Mouse (Mus musculus): ENCODE data around the gene Cul9. TPM values are rescaled to one million over a fixed set of nuclear protein-coding genes. Genes with fewer than 3 reads are reported as not detected.
"Not testable (repeated sequence)": the region's sequence is repeated elsewhere in the genome, so short reads cannot be mapped to it uniquely, and the experiment has no call there.

Cul9 gene
- polyA plus RNA-seq, 1 experiment from 2014 or later = 3.9 TPM

DNA sequence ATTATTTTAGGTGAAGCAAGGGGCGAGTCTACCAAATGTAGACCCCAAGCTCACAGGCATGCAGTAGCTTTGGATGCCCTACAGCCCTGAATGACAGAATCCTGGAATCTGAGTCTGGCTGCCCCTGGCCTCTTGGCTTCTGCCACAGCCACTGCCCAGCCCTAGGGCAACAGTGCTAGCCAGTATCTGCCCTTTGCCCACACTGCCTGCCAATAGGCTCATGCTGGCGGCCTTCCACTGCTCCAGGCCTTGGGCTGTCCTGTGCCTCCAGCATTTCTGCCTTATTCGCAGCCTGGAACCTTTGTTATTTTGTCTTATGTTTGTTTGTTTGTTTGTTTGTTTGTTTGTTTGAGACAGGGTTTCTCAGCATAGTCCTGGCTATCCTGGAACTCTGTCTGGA lies 40.6 kb downstream of the Cul9 start:
- Histone ChIP-seq H3K9me3 (ENCODE audit: control insufficient read depth, low read length) (no peaks in the 10 kb centered on the region), H3K36me3 (ENCODE audit: control insufficient read depth, insufficient read depth, low read length) (no peaks in the 10 kb centered on the region), H3K27me3 (replicated peaks; ENCODE audit: control insufficient read depth, insufficient read depth, low read length) (no peaks in the 10 kb centered on the region), H3K27ac (ENCODE audit: low read depth) (no peak overlapping the region), H3K4me2 (ENCODE audit: low read length) (no peak overlapping the region), H3K4me3 (ENCODE audit: low read depth, low read length) (no peak overlapping the region), H3K4me1 (replicated peaks; ENCODE audit: control insufficient read depth, insufficient read depth, low read length) (no peaks in the 10 kb centered on the region), H3K9ac (ENCODE audit: low read length) (no peak overlapping the region)
- DNase-seq (ENCODE audit: low spot score) (no peak), ATAC-seq (replicated peaks; ENCODE audit: low FRiP score, low TSS enrichment, low read depth) (no peak)
- WGBS = 90% methylated on average over 3 of the region's 3 CpGs

DNA sequence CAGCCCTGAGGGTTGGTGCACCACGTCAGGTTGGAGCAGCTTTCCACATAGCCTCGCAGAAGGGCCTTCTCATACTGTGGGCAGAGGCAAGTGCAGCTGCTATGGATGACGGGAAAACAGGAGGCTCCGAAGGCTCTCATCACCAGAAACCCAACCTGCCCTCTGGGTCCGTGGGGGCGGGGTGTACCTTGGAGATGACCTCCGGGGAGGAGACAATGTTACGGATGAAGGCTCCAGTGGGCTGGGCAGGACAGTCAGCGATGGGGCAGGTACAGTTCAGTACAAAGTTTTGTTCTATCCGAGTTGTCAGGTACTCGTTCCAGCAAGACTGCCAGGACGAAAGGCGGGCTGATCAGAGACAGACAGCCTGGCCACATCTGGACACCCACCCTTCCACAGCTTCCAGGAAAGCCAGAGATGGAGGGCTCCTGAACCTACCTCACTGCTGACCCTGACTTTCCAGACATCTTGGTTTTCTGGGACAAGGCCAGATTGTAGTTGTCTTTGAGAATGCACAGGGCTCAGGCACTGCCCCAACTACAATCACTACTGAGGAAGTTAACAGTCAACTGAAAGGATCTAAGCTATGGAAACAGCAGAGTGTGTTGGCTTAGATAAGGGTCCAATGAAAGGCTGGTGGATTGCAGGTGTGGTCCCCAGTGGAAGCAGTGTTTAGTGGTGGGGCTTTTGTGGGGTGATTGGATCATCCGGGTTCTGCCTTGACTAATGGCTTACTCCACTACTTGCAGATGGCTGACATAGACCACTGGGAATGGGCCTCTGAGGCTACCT lies 42.1 kb downstream of the Cul9 start:
- no peak overlapping the region for H3K9ac ChIP-seq (ENCODE audit: low read length)
- no peak overlapping the region for H3K4me2 ChIP-seq (ENCODE audit: low read length)
- H3K27me3 ChIP-seq (replicated peaks; ENCODE audit: control insufficient read depth, insufficient read depth, low read length) = no peaks in the 10 kb centered on the region
- H3K9me3 ChIP-seq (ENCODE audit: control insufficient read depth, low read length) = no peaks in the 10 kb centered on the region
- H3K4me3 ChIP-seq (ENCODE audit: low read depth, low read length) = no peak overlapping the region
- no peak overlapping the region for H3K27ac ChIP-seq (ENCODE audit: low read depth)
- 77% methylated on average over 14 of the region's 14 CpGs for WGBS
- no peaks in the 10 kb centered on the region for H3K4me1 ChIP-seq (replicated peaks; ENCODE audit: control insufficient read depth, insufficient read depth, low read length)
- peaks cover 15% of the 10 kb centered on the region; the same call in 1 of the 2 replicates for H3K36me3 ChIP-seq (ENCODE audit: control insufficient read depth, insufficient read depth, low read length)
- ATAC-seq (replicated peaks; ENCODE audit: low FRiP score, low TSS enrichment, low read depth) (no peak), DNase-seq (ENCODE audit: low spot score) (no peak)

DNA sequence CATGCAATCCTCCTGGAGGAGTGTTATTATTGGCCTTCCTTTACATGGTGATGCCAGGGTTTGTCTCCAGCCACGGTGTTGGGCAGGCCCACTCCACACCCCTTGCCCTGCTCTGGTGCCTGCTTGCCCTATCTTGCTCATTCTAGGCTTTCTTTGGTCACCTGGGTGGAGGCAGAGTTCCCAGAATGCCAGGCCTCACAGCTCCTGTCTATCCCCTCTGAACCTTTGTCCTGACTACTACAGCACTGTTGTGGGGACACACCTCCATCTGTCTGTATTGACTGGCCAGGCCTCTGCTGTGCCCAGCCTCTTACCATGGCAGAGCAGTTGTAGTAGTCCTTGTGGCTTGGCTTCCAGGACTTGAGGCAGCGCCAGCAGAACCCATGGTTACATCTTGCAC lies 43.4 kb downstream of the Cul9 start:
- Histone ChIP-seq H3K27ac (ENCODE audit: low read depth) (no peak overlapping the region), H3K27me3 (replicated peaks; ENCODE audit: control insufficient read depth, insufficient read depth, low read length) (no peaks in the 10 kb centered on the region), H3K4me1 (replicated peaks; ENCODE audit: control insufficient read depth, insufficient read depth, low read length) (no peaks in the 10 kb centered on the region; the same call in 1 of the 2 replicates), H3K36me3 (ENCODE audit: control insufficient read depth, insufficient read depth, low read length) (peaks cover 17% of the 10 kb centered on the region; the same call in 1 of the 2 replicates), H3K4me3 (ENCODE audit: low read depth, low read length) (no peak overlapping the region), H3K9ac (ENCODE audit: low read length) (no peak overlapping the region), H3K4me2 (ENCODE audit: low read length) (no peak overlapping the region), H3K9me3 (ENCODE audit: control insufficient read depth, low read length) (no peaks in the 10 kb centered on the region)
- WGBS = 84% methylated on average over 2 of the region's 2 CpGs
- DNase-seq (ENCODE audit: low spot score) (no peak), ATAC-seq (replicated peaks; ENCODE audit: low FRiP score, low TSS enrichment, low read depth) (no peak)

DNA sequence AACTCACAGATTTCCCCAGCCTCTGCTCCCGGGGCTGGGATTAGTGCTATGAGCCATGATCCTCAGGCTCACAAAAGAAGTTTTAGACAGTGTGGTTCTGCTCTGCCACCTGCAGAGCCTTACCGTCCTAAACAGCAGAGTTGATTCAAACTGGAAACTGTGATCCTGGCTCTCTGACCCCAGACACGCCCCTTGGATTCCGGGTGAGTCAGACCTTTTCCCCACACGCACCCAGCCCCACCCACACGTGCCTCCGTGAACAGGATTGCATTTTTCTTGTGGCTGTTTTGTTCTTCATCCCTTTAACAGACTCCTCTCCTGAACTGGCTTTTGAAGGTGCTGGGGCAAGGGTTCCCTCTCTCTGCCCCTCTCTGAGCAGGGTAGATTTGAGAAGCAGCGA lies 48.2 kb downstream of the Cul9 start:
- ATAC-seq (replicated peaks; ENCODE audit: low FRiP score, low TSS enrichment, low read depth) = no peak
- H3K4me2 ChIP-seq (ENCODE audit: low read length) = no peak overlapping the region

DNA sequence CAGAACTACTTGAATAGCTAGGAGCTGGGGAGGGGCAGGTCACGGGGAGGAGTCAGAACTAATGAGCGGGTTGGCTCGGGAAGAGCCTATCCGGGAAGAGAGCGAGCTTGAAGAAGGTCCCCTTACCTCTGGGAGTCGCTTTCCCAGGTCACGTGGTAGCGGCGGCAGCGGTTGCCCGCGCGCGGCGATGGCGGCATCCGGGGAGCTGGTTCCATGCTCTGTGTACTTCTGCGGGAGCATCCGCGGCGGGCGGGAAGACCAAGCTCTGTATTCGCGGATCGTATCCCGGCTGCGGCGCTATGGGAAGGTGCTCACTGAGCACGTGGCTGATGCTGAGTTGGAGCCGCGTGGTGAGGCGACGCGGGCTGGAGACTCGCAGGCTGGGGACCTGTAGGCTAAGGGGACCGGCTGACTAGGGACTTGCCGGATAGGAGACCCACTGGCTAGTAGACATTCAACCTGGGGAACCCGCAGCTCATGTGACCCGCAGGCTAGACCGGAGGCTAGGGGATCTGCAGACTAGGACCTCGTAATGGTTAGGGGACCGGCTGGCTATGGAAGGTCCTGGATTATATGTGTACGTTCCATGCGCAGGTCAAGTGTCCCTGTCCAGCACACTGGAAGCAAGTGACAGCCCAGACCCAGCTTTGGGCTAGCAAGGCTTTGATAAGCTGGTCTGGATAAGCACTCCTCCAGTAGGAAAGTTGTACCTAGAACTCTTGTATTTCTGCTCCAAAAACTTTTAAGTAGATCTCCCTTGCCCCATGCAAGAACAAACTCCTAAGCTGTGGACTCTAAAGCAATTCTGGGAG lies 49.4 kb downstream of the Cul9 start, which contains the start of gene Dnph1:
Gene Dnph1 (plus strand): TSS at position 89 of the 812 bp plus-strand sequence.
- under 1% methylated on average over 44 of the region's 44 CpGs for WGBS
- H3K36me3 ChIP-seq (ENCODE audit: control insufficient read depth, insufficient read depth, low read length) = peaks cover 17% of the 10 kb centered on the region; the same call in 1 of the 2 replicates
- H3K27me3 ChIP-seq (replicated peaks; ENCODE audit: control insufficient read depth, insufficient read depth, low read length) = peaks cover 5% of the 10 kb centered on the region; the same call in 1 of the 2 replicates
- peak within 1 kb of the TSS; percentile 43; the same call in 1 of the 2 replicates for H3K27ac ChIP-seq (ENCODE audit: low read depth)
- H3K9me3 ChIP-seq (ENCODE audit: control insufficient read depth, low read length) = no peaks in the 10 kb centered on the region
- H3K4me1 ChIP-seq (replicated peaks; ENCODE audit: control insufficient read depth, insufficient read depth, low read length) = peaks cover 7% of the 10 kb centered on the region
- peak within 1 kb of the TSS; percentile 71 for H3K9ac ChIP-seq (ENCODE audit: low read length)
- peak within 1 kb of the TSS; percentile 82 for H3K4me2 ChIP-seq (ENCODE audit: low read length)
- H3K4me3 ChIP-seq (ENCODE audit: low read depth, low read length) = peak within 1 kb of the TSS; percentile 66
- peak; percentile 89 for DNase-seq (ENCODE audit: low spot score)
- ATAC-seq (replicated peaks; ENCODE audit: low FRiP score, low TSS enrichment, low read depth) = peak; percentile 95

More for the DNA sequence above, 48.2 kb downstream of the Cul9 start:
- WGBS = 67% methylated on average over 8 of the region's 8 CpGs
- Histone ChIP-seq H3K9me3 (ENCODE audit: control insufficient read depth, low read length) (no peaks in the 10 kb centered on the region), H3K27me3 (replicated peaks; ENCODE audit: control insufficient read depth, insufficient read depth, low read length) (peaks cover 3% of the 10 kb centered on the region; the same call in 1 of the 2 replicates), H3K36me3 (ENCODE audit: control insufficient read depth, insufficient read depth, low read length) (peaks cover 17% of the 10 kb centered on the region; the same call in 1 of the 2 replicates), H3K27ac (ENCODE audit: low read depth) (no peak overlapping the region), H3K4me1 (replicated peaks; ENCODE audit: control insufficient read depth, insufficient read depth, low read length) (peaks cover 7% of the 10 kb centered on the region), H3K9ac (ENCODE audit: low read length) (no peak overlapping the region), H3K4me3 (ENCODE audit: low read depth, low read length) (no peak overlapping the region)
- DNase-seq (ENCODE audit: low spot score) = no peak

DNA sequence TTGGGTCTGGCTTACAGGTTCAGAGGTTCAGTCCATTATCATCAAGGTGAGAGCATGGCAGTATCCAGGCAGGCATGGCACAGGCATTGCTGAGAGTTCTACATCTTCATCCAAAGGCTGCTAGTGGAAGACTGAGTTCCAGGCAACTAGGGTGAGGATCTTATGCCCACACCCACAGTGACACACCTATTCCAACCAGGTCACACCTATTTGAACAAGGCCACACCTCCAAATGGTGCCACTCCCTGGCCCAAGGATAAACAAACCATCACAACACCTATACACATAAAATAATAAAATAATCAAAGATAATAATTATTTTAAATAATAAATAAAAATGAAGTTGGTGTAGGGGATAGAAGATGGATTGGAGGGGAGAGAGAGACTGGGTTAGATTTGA lies 50.1 kb downstream of the Cul9 start:
- H3K4me3 ChIP-seq (ENCODE audit: low read depth, low read length) = peak overlapping the region; percentile 66; the same call in 1 of the 2 replicates
- H3K27me3 ChIP-seq (replicated peaks; ENCODE audit: control insufficient read depth, insufficient read depth, low read length); H3K27ac ChIP-seq (ENCODE audit: low read depth); H3K4me1 ChIP-seq (replicated peaks; ENCODE audit: control insufficient read depth, insufficient read depth, low read length); H3K4me2 ChIP-seq (ENCODE audit: low read length); H3K9me3 ChIP-seq (ENCODE audit: control insufficient read depth, low read length); H3K9ac ChIP-seq (ENCODE audit: low read length); DNase-seq (ENCODE audit: low spot score); ATAC-seq (replicated peaks; ENCODE audit: low FRiP score, low TSS enrichment, low read depth): not testable (repeated sequence)
- peaks cover 17% of the 10 kb centered on the region; the same call in 1 of the 2 replicates for H3K36me3 ChIP-seq (ENCODE audit: control insufficient read depth, insufficient read depth, low read length)

DNA sequence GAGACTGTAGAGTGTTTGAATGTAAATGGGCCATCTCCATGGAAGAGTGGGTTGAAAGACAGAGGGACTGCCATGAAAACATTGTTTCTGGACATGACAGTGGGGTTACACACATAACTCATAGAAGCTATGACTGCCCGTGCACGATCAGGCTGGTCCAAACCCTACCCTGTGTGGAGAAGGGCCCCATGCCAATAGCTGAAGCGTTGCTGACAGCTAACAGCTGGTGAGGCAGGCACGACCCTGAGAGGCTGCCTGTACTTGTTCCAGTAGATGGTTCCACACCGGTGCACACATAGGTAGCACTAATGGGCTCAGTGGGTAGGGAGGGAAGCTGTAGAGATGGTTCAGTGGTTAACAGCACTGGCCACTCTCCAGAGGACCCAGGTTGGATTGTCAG lies 50.7 kb downstream of the Cul9 start:
- H3K36me3 ChIP-seq (ENCODE audit: control insufficient read depth, insufficient read depth, low read length) = peaks cover 16% of the 10 kb centered on the region; the same call in 1 of the 2 replicates
- no peak for DNase-seq (ENCODE audit: low spot score)
- no peak for ATAC-seq (replicated peaks; ENCODE audit: low FRiP score, low TSS enrichment, low read depth)
- peaks cover 7% of the 10 kb centered on the region for H3K4me1 ChIP-seq (replicated peaks; ENCODE audit: control insufficient read depth, insufficient read depth, low read length)
- no peak overlapping the region for H3K4me2 ChIP-seq (ENCODE audit: low read length)
- WGBS = 79% methylated on average over 5 of the region's 5 CpGs
- no peak overlapping the region for H3K27ac ChIP-seq (ENCODE audit: low read depth)
- H3K27me3 ChIP-seq (replicated peaks; ENCODE audit: control insufficient read depth, insufficient read depth, low read length) = peaks cover 6% of the 10 kb centered on the region; the same call in 1 of the 2 replicates
- H3K4me3 ChIP-seq (ENCODE audit: low read depth, low read length) = no peak overlapping the region
- no peaks in the 10 kb centered on the region for H3K9me3 ChIP-seq (ENCODE audit: control insufficient read depth, low read length)
- H3K9ac ChIP-seq (ENCODE audit: low read length) = no peak overlapping the region

DNA sequence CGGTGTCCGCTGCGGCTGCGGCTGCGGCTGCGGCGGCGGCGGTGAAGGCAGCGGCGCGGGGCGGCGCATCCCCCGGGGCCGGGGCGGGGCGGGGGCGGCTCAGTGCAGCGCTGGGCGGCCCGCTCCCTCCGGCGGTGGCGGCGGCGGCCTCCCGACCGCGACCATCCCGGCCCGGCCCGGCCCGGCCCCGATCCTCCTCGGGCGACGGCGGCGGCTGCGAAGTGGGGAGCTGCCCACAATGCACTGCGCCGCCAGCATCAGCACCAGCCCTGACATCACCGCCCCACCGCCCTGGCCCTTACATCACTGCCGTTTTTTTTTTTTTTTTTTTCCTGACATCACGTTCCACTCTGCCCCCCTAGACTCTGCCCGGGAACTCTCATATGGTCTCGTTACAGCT lies 58.8 kb downstream of the Cul9 start, which contains the start of gene Ttbk1:
Gene Ttbk1 (minus strand): TSS at position 245 of the 400 bp plus-strand sequence.
- DNase-seq (ENCODE audit: low spot score) = no peak
- peaks cover 2% of the 10 kb centered on the region; the same call in 1 of the 2 replicates for H3K4me1 ChIP-seq (replicated peaks; ENCODE audit: control insufficient read depth, insufficient read depth, low read length)
- peak within 1 kb of the TSS; percentile 30 for H3K4me3 ChIP-seq (ENCODE audit: low read depth, low read length)
- peak within 1 kb of the TSS; percentile 22; the same call in 1 of the 2 replicates for H3K9ac ChIP-seq (ENCODE audit: low read length)
- 1% methylated on average over 31 of the region's 49 CpGs for WGBS
- no peaks in the 10 kb centered on the region for H3K9me3 ChIP-seq (ENCODE audit: control insufficient read depth, low read length)
- H3K4me2 ChIP-seq (ENCODE audit: low read length) = peak within 1 kb of the TSS; percentile 50
- peaks cover 77% of the 10 kb centered on the region for H3K27me3 ChIP-seq (replicated peaks; ENCODE audit: control insufficient read depth, insufficient read depth, low read length)
- no peak within 1 kb of the TSS for H3K27ac ChIP-seq (ENCODE audit: low read depth)
- no peak for ATAC-seq (replicated peaks; ENCODE audit: low FRiP score, low TSS enrichment, low read depth)
- no peaks in the 10 kb centered on the region for H3K36me3 ChIP-seq (ENCODE audit: control insufficient read depth, insufficient read depth, low read length)

Measured in intestine, embryonic 14.5 days (tissue).